In the genomic region with DNA sequence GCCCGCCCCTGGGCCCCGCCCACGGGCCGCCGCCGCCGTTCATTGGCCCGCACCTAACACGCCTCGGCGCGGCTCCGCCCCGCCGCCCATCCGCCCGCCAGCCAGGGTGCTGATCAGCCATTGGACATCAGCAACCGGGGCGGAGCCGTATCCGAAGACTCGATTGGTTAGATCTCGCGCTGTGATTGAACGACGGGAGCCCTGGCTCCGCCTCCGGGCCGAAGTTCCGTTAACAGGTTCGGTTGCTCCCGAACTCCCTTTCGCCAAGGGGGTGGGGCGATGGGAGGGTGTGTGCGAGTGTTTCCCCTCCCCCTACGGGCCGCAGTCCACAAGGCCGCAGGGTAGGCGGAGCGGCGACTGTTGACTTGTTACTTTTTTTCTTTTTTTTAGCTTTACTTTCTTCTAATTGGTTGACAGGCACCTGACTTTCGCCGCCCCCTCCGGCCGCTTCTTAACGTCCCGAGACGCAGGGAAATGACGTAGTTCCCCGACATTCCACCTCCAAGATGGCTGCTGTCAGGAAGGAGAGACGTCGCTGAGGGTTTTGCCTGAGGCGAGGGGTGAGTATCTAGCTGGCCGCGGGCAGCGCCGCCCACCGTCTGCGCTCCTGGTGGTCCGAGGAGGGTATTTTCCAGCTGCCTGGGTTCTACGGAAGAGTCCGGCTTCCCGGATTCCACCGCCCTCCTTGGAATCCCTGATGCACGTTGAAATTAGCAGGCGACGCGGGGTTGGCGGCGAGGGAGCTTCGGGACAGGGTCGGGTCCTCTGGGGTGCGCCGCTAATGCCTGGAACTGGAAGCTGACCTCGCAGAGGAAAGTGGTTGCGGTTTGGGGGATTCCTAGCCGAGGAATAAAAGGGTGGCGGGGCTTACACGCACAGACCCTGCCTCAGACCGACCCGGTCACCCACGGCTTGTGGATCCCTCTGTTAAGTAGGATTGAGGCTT, we compare ENCODE assay signal across 8 mouse cellular contexts. TPM values are rescaled to one million over a fixed set of nuclear protein-coding genes. Genes with fewer than 3 reads are reported as not detected.
DNase-seq lines count a peak whose midpoint lies in the region; ATAC-seq and TF ChIP-seq lines count a peak whose summit lies in the region.

A gene (plus strand): TSS at position 259 of the 946 bp plus-strand sequence.

- H3K36me3 ChIP-seq in MEL (ENCODE audit: control insufficient read depth in 1 of 2, insufficient read depth in 2 of 2, low read length in 2 of 2), result peaks cover 9 to 27% of the 10 kb centered on the region in 2 experiments
- H3K36me3 ChIP-seq in forebrain, postnatal 0 days (ENCODE audit: insufficient read depth), result peaks cover 9% of the 10 kb centered on the region; the same call in 1 of the 2 replicates
- peaks cover 22% of the 10 kb centered on the region; the same call in 1 of the 2 replicates for H3K36me3 ChIP-seq in lung, embryonic 15.5 days

- peak within 1 kb of the TSS; percentile 92 for H3K9ac ChIP-seq in MEL (ENCODE audit: control insufficient read depth, low read depth, low read length, poor library complexity, severe bottlenecking)
- H3K9ac ChIP-seq in forebrain, postnatal 0 days, result peak within 1 kb of the TSS; percentile 90
- peak within 1 kb of the TSS; percentile 82 for H3K9ac ChIP-seq in lung, embryonic 15.5 days

- DNase-seq in MEL (ENCODE audit: low read depth, low spot score), result peak; percentile 98
- peak; percentile 99 to 100 for DNase-seq in cerebellum, adult 2 months
- peak; percentile 100 for DNase-seq in forebrain, postnatal 0 days
- peak; percentile 99 for DNase-seq in heart, postnatal 4 days
- DNase-seq in layer of hippocampus, adult 8-10 months (ENCODE audit: low spot score in 2 of 2), result peak; percentile 99 to 100
- DNase-seq in ovary, adult 18-20 months (ENCODE audit: low spot score), result peak; percentile 100
- peak; percentile 99 for DNase-seq in thymus, postnatal 0 days (ENCODE audit: low spot score)

- 0 out of 4 replicates have a peak, but pooled peaks of 1 of the 2 experiments have one; percentile 28 for TF ChIP-seq EP300 in MEL (IDR thresholded peaks at IDR 0.05; ENCODE audit: low read depth in 1 of 2, low read length in 2 of 2)

- no peaks in the 10 kb centered on the region for H3K9me3 ChIP-seq in MEL (replicated peaks; ENCODE audit: insufficient read depth, low read length)
- H3K9me3 ChIP-seq in forebrain, postnatal 0 days (ENCODE audit: low read length), result no peaks in the 10 kb centered on the region
- no peaks in the 10 kb centered on the region for H3K9me3 ChIP-seq in lung, embryonic 15.5 days

- no peaks in the 10 kb centered on the region for H3K27me3 ChIP-seq in MEL (ENCODE audit: control insufficient read depth in 1 of 2, insufficient read depth in 2 of 2, low read length in 2 of 2)
- no peaks in the 10 kb centered on the region for H3K27me3 ChIP-seq in cerebellum, adult 2 months (ENCODE audit: control insufficient read depth, insufficient read depth, low read length)
- no peaks in the 10 kb centered on the region for H3K27me3 ChIP-seq in forebrain, postnatal 0 days (ENCODE audit: insufficient read depth, low read length)
- H3K27me3 ChIP-seq in lung, embryonic 15.5 days, result no peaks in the 10 kb centered on the region

- WGBS in cerebellum, adult 2 months, result under 1% methylated on average over 82 of the region's 82 CpGs
- WGBS in forebrain, postnatal 0 days, result 1% methylated on average over 76 of the region's 82 CpGs
- WGBS in lung, embryonic 15.5 days, result under 1% methylated on average over 74 of the region's 82 CpGs

- peaks cover 48% of the 10 kb centered on the region for H3K79me2 ChIP-seq in MEL (ENCODE audit: control insufficient read depth, insufficient read depth, low read length, poor library complexity)

- TF ChIP-seq POLR2A in MEL (IDR thresholded peaks at IDR 0.05; ENCODE audit: control insufficient read depth in 1 of 2, insufficient read depth in 1 of 2, low read depth in 1 of 2, low read length in 2 of 2, poor library complexity in 1 of 2), result peak; percentile 60 to 84
- TF ChIP-seq POLR2A in cerebellum, adult 2 months (IDR thresholded peaks at IDR 0.05; ENCODE audit: borderline replicate concordance, insufficient read depth, low read length), result peak; percentile 95

- H3K4me3 ChIP-seq in MEL (ENCODE audit: control insufficient read depth in 1 of 2, insufficient read depth in 1 of 2, low read depth in 2 of 2, low read length in 2 of 2), result peak within 1 kb of the TSS; percentile 98 to 99
- H3K4me3 ChIP-seq in cerebellum, adult 2 months (replicated peaks; ENCODE audit: insufficient read depth, low read depth, low read length), result peak within 1 kb of the TSS; percentile 77
- peak within 1 kb of the TSS; percentile 95 for H3K4me3 ChIP-seq in forebrain, postnatal 0 days (ENCODE audit: low read depth, low read length)
- peak within 1 kb of the TSS; percentile 74 for H3K4me3 ChIP-seq in lung, embryonic 15.5 days

- TF ChIP-seq RAD21 in MEL (IDR thresholded peaks at IDR 0.05; ENCODE audit: low read depth, low read length), result no peak

- peak; percentile 98 for ATAC-seq in forebrain, postnatal 0 days
- ATAC-seq in lung, embryonic 15.5 days (ENCODE audit: borderline replicate concordance, extremely low read depth, low FRiP score, low TSS enrichment), result peak; percentile 98

- peaks cover 6 to 7% of the 10 kb centered on the region in 2 experiments; a peak in 2 of 4 replicates for H3K4me1 ChIP-seq in MEL (ENCODE audit: control insufficient read depth in 1 of 2, insufficient read depth in 2 of 2, low read length in 2 of 2)
- H3K4me1 ChIP-seq in cerebellum, adult 2 months (ENCODE audit: control insufficient read depth, insufficient read depth, low read length), result peaks cover 6% of the 10 kb centered on the region; the same call in 1 of the 2 replicates
- H3K4me1 ChIP-seq in forebrain, postnatal 0 days (ENCODE audit: insufficient read depth), result peaks cover 14% of the 10 kb centered on the region
- peaks cover 29% of the 10 kb centered on the region for H3K4me1 ChIP-seq in lung, embryonic 15.5 days

- no peak for TF ChIP-seq CTCF in MEL (IDR thresholded peaks at IDR 0.05 in 2 of 3, conservative IDR thresholded peaks at IDR 0.05 in 1 of 3; ENCODE audit: control insufficient read depth in 1 of 3, insufficient read depth in 1 of 3, low read depth in 2 of 3, low read length in 3 of 3, poor library complexity in 1 of 3, severe bottlenecking in 1 of 3)
- TF ChIP-seq CTCF in cerebellum, adult 2 months (IDR thresholded peaks at IDR 0.05; ENCODE audit: borderline replicate concordance, insufficient read depth, low read depth, low read length), result no peak
- peak; percentile 49 for TF ChIP-seq CTCF in forebrain, postnatal 0 days (IDR thresholded peaks at IDR 0.05; ENCODE audit: low read depth)

- peak within 1 kb of the TSS; percentile 95 for H3K4me2 ChIP-seq in forebrain, postnatal 0 days (ENCODE audit: low read depth)
- peak within 1 kb of the TSS; percentile 82 for H3K4me2 ChIP-seq in lung, embryonic 15.5 days

- H3K27ac ChIP-seq in MEL (ENCODE audit: control insufficient read depth, low read depth, low read length), result peak within 1 kb of the TSS; percentile 59
- H3K27ac ChIP-seq in cerebellum, adult 2 months (ENCODE audit: insufficient read depth, low read length), result peak within 1 kb of the TSS; percentile 86
- peak within 1 kb of the TSS; percentile 86 for H3K27ac ChIP-seq in forebrain, postnatal 0 days (ENCODE audit: low read depth, low read length)
- H3K27ac ChIP-seq in lung, embryonic 15.5 days, result peak within 1 kb of the TSS; percentile 87

TF ChIP-seq in MEL, 35 proteins besides CTCF, POLR2A, EP300 and RAD21 (continues in another document):
- TF ChIP-seq CHD1 (IDR thresholded peaks at IDR 0.05; ENCODE audit: low read depth, low read length) (no peak), NRF1 (IDR thresholded peaks at IDR 0.05; ENCODE audit: insufficient read depth, low read depth, low read length, poor library complexity, severe bottlenecking) (no peak), BHLHE40 (IDR thresholded peaks at IDR 0.05; ENCODE audit: borderline replicate concordance, low read depth, low read length) (peak; percentile 47; the same call in 1 of the 2 replicates), MAZ (IDR thresholded peaks at IDR 0.05; ENCODE audit: low read depth, low read length) (peak; percentile 33; the same call in 1 of the 2 replicates), SIN3A (IDR thresholded peaks at IDR 0.05; ENCODE audit: low read length) (peak; percentile 94), NELFE (IDR thresholded peaks at IDR 0.05; ENCODE audit: low read depth, low read length) (peak; percentile 78), ETS1 (IDR thresholded peaks at IDR 0.05; ENCODE audit: low read depth, low read length) (0 out of 2 replicates have a peak, but pooled peaks have one; percentile 38), MYB (IDR thresholded peaks at IDR 0.05; ENCODE audit: low read depth, low read length) (peak; percentile 79), RCOR1 (IDR thresholded peaks at IDR 0.05; ENCODE audit: low read depth, low read length) (no peak), GABPA (IDR thresholded peaks at IDR 0.05; ENCODE audit: low read depth, low read length) (no peak), E2F4 (IDR thresholded peaks at IDR 0.05; ENCODE audit: borderline replicate concordance, low read depth, low read length) (no peak), CHD2 (IDR thresholded peaks at IDR 0.05; ENCODE audit: low read length) (peak; percentile 53), ZNF384 (IDR thresholded peaks at IDR 0.05; ENCODE audit: low read depth, low read length) (peak; percentile 99), UBTF (IDR thresholded peaks at IDR 0.05; ENCODE audit: borderline replicate concordance, insufficient read depth, low read depth, low read length) (no peak), KAT2A (conservative IDR thresholded peaks at IDR 0.05; ENCODE audit: low read depth, low read length) (peak; percentile 61), HCFC1 (IDR thresholded peaks at IDR 0.05; ENCODE audit: low read depth, low read length) (peak; percentile 91), USF1 (IDR thresholded peaks at IDR 0.05; ENCODE audit: low read depth, low read length) (peak; percentile 79), MEF2A (IDR thresholded peaks at IDR 0.05; ENCODE audit: extremely low read depth, insufficient replicate concordance, low read depth, low read length, poor library complexity, severe bottlenecking) (no peak), POLR2AphosphoS5 (IDR thresholded peaks at IDR 0.05; ENCODE audit: borderline replicate concordance, low read depth, low read length) (no peak)

RNA-seq across cellular contexts. Expression of the gene that starts here (rescaled TPM):
- 7.6 and 8.9 TPM in 2 replicates for total RNA-seq in MEL (2012; rRNA removed)
- 10 to 100 TPM; 62.8 to 69.6 TPM for polyA plus RNA-seq in MEL (2012; ENCODE audit: insufficient read depth in 1 of 2, insufficient read length in 2 of 2, low read depth in 1 of 2, low replicate concordance in 2 of 2, missing spikeins in 1 of 2)
- polyA plus RNA-seq in cerebellum, adult 2 months (2012; rRNA removed), result 27.0 and 32.0 TPM in 2 replicates
- total RNA-seq in forebrain, postnatal 0 days (2014; rRNA removed), result 13.5 TPM in 2 replicates
- polyA plus RNA-seq in forebrain, postnatal 0 days (2015; fragmentation: Nextera tagmentation; extraction: Ambion mirVana), result 1.9 and 2.4 TPM in 2 replicates
- total RNA-seq in heart, postnatal 4 days (2021), result 10 to 100 TPM; 30.5 to 32.8 TPM
- 10 to 100 TPM; 31.6 to 35.5 (median 34.2) TPM for total RNA-seq in layer of hippocampus, adult 8-10 months (2022)
- polyA plus RNA-seq in lung, embryonic 15.5 days (2015; fragmentation: Nextera tagmentation; extraction: Ambion mirVana), result 3.0 and 3.3 TPM in 2 replicates
- 4.0 and 4.7 TPM in 2 replicates for polyA plus RNA-seq in thymus, postnatal 0 days (2015; fragmentation: Nextera tagmentation; extraction: Ambion mirVana)

Comparison
In these comparisons a context has a peak if more than half of its experiments do, and no peak if none do; other contexts are left out.
1. Peak in every context shown above with its lines: DNase-seq, ATAC-seq, H3K4me3 ChIP-seq and H3K27ac ChIP-seq.